Mouse (Mus musculus) megakaryocyte progenitor cell, adult 5-6 weeks (primary cell): ENCODE data around the gene Smgc. TPM values are rescaled to one million over a fixed set of nuclear protein-coding genes. Genes with fewer than 3 reads are reported as not detected.
"Not testable (repeated sequence)": the region's sequence is repeated elsewhere in the genome, so short reads cannot be mapped to it uniquely, and the experiment has no call there.

Experiments used
- ATAC-seq: replicated peaks from 2 replicates; pipeline ENCODE4 v1.8.0; 2016; ENCODE audit warnings: mild to moderate bottlenecking, moderate TSS enrichment, inconsistent platforms; ENCODE audit not compliant: poor library complexity
- total RNA-seq, 2 experiments: library from RNA; stranded (forward) in 1 of 2; stranded (reverse) in 1 of 2; fragments of 157-497, 149-512 nt in 1 of 2; fragments of 200-1000 nt in 1 of 2; gene quantifications; 2 replicates each; pipeline versions ENCODE4 v1.2.3 to v1.2.4; 2015 to 2017

The Smgc gene
- total RNA-seq (2015) (not detected in 2 replicates), total RNA-seq (2017) (not detected in 2 replicates)

- no peak for ATAC-seq
Measured at GRCm38 (mm10) chr15:91837965-91838364, at the start of gene Smgc. Gene Smgc (plus strand): TSS chr15:91838265.

- ATAC-seq, result no peak
Measured at GRCm38 (mm10) chr15:91788338-91788737, 49.7 kb upstream of the Smgc start.

- ATAC-seq, result no peak
Measured at GRCm38 (mm10) chr15:91806463-91806862, 31.6 kb upstream of the Smgc start.

- no peak for ATAC-seq
Measured at GRCm38 (mm10) chr15:91835319-91835718, 2.7 kb upstream of the Smgc start.

DNA sequence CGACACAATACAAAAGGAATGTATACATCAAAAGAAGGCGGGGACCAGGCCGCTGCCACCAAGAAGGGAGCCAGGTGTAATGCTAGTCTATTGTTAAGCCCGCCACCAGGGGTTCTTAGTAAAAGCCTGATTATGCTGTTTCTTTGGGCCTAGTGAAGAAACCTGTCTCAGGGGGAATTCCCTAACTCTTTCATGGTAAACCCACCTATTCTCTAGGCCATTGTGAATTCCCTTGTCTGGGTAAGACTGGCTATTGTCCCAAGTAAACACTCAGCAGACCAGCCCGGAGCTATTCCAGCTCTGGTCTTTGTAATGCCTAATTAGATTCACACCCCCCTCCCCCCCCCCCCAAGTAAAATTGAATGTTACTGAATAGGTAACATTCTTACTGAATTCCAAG, 26.1 kb downstream of the Smgc start:
- not testable (repeated sequence) for ATAC-seq

GRCm38 (mm10) chr15:91900245-91900644, 62.2 kb downstream of the Smgc start:
- no peak for ATAC-seq

GRCm38 (mm10) chr15:91907046-91907445, 69.0 kb downstream of the Smgc start:
- ATAC-seq, result not testable (repeated sequence)

Other genes with a start within 250 kb of the Smgc start
- gene Lrrk2, start 165.1 kb upstream of the Smgc start, total RNA-seq (2015), result 20.6 and 22.8 TPM in 2 replicates
- gene Lrrk2, start 165.1 kb upstream of the Smgc start, total RNA-seq (2017), result 13.5 and 24.9 TPM in 2 replicates
- not detected in 2 replicates for gene Cntn1, start 212.9 kb downstream of the Smgc start, total RNA-seq (2015)
- gene Cntn1, start 212.9 kb downstream of the Smgc start, total RNA-seq (2017), result not detected in 2 replicates